Mouse (Mus musculus): ENCODE measurements around the gene Glt8d2.
"Not testable (repeated sequence)": the region's sequence is repeated elsewhere in the genome, so short reads cannot be mapped to it uniquely, and the experiment has no call there.

Glt8d2 gene

DNA sequence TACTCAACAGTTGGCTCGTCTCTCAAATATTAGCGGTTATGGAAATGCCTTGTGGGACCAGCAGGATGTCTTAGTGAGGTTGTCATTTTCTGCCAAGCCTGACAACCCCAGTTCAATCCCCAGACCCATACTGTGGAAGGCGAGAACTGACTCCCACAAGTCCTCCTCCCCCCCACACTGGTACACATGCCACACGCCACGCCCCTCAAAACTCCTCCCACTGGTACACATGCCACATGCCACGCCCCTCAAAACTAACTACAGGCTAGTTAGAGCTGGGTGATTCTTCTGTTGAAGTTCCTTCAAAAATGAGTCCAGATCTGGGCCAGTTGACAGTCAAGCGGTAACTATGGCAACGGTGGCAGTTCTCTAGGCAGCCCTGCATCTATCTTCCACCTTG lies 44.4 kb downstream of the Glt8d2 start:
- DNase-seq (ENCODE audit: low read depth, low spot score): no peak

DNA sequence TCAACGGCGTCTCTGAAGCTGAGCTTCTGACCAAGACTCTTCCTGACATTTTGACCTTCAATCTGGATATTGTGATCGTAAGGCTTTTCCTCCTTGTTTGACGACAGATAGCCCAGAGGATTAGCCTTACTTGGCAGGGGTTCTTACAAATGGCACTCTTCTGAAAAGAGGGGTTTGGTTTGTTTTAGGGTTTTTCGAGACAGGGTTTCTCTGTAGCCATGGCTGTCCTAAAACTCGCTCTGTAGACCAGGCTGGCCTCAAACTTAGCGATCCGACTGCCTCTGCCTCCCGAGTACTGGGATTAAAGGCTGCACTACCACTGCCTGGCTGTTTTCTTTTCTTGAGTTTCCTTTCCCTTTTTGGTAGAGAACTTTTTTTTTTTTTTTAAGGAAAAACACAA lies 49.0 kb downstream of the Glt8d2 start:
- no peak for DNase-seq (ENCODE audit: low read depth, low spot score)

GRCm38 (mm10) chr10:82639032-82639698 lies 51.3 kb downstream of the Glt8d2 start:
- DNase-seq (ENCODE audit: low read depth, low spot score): no peak

DNA sequence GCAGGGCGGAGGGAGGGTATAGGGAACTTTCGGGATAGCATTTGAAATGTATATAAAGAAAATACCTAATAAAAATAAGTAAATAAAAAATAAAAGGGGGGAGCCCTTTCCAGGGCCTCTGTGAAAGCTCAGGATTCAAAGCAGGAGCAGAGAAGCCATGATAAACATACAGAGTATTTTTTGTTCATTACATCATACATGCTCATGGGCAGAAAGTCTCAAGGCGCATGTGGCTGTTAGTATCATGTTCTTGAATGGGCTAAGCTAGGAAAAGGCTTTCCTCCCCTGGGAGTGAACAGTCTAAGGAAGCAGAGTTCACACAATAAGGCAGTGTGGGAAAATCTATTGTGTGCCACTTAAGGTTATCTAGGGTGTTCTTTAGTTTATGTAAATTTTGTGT lies 54.1 kb downstream of the Glt8d2 start:
- no peak for DNase-seq (ENCODE audit: low read depth, low spot score)

- DNase-seq (ENCODE audit: low read depth, low spot score): no peak
Measured at GRCm38 (mm10) chr10:82634348-82634747, 56.1 kb downstream of the Glt8d2 start.

DNA sequence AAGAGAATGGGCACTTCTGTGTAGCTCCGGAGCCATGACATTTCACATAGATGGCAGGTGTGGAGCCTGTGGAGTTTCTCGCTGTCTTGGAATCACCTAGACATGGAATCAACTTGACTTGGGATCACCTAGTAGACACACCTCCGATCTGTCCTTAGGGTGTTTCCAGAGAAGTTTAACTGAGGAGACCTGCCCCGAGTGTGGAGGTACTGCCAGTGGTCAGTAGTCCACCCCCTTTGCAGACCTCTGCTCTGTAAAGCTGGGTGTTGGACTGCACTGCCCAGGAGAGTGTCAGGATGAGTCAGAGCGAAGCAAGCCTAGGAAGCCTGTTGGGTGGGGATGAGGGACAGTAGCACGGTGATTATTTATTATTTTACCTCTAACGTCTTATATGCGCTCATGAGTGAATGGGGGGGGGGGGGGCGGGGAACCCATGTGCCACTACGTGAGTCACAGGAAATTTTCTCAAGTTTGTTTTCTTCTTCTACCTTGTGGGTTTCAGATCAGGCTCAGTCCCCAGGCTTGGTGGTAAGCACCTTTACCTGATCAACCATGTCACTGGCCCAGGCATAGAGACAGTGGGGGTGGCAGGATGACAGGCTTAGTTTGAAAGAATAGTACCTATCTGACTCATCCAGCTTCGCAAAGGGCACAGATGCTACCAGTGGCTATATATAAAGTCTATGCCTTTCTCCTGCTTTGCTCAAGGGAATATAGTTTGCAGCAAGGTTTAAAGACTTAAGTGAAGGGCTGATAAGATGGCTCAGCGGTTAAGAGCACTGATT lies 57.8 kb downstream of the Glt8d2 start:
- no peak for DNase-seq (ENCODE audit: low read depth, low spot score)

DNA sequence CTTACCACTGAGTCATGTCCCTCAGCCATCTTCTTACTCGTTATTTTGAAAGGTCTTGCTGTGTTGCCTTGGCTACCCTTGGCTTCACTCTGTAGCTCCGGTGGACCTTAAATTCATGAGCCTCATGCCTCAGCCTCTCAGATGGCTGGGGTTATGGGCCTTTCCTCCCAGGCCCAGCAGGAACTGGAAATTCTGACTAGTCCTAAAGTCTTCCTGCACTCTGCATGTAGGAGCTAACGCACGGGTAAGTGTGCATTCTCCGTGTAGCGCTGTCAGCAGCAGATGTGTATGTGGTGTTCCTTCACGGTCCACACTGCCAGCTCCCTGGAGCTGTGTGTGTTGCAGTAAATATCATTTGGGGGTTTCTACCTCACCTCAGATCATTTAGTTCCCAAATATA lies 59.3 kb downstream of the Glt8d2 start:
- DNase-seq (ENCODE audit: low read depth, low spot score): no peak

GRCm38 (mm10) chr10:82630497-82630896 lies 60.0 kb downstream of the Glt8d2 start:
- no peak for DNase-seq (ENCODE audit: low read depth, low spot score)

DNA sequence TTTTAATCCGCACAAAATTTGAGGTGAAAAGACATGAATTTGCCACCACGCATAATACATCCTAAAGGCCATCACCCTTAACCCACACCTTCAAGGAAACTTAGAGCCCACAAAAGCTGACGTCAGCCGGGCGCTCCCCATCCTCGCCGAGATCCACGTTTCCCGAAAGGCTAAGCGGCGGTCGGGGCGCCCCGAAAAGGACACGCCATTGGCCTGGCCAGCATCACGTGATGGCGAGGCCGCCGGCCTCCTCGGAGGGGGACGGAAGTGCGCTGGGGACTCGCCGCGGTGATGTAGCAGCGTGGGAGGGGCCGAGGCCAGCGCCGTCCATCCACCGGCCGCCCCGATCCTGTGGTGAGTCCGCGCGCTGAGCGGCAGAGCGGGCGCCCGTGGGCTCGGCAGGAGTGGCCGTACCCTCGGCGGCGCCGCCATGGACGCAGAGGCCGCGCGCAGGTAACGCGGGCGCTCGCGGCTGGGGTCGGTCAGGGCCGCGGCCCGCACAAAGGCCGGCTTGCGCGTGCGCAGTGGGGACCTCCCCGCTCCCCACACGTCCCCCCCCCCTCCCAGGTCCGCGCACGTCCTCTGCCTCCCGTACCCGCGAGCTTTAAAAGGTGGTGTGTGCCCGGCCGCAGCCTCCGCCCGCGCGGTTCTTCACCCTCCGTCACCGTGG lies 60.7 kb downstream of the Glt8d2 start, which contains the start of gene Tdg:
Tdg (plus strand) TSS at position 243 of the 670 bp plus-strand sequence.
- peak; percentile 90 for DNase-seq (ENCODE audit: low read depth, low spot score)

- no peak for DNase-seq (ENCODE audit: low read depth, low spot score)
Measured at GRCm38 (mm10) chr10:82629111-82629585, 61.3 kb downstream of the Glt8d2 start.

DNA sequence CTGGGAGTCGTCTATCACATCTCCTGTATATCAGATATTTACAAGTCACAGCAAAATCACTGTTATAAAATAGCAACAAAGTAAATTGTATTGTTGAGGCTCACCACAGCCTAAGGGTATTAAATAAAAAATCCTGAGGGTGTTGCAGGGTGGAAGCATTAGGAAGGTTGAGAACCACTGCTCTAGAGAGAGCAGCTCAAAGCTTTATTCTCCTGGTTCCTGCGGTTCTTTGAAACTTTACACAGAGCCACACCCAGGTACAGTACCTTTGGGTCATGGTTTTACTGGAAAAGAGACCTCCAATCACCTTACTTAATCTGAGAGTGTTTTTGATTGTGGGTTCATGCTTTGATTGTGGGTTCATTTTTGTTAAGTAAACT lies 66.9 kb downstream of the Glt8d2 start:
- DNase-seq (ENCODE audit: low read depth, low spot score): not testable (repeated sequence)

DNA sequence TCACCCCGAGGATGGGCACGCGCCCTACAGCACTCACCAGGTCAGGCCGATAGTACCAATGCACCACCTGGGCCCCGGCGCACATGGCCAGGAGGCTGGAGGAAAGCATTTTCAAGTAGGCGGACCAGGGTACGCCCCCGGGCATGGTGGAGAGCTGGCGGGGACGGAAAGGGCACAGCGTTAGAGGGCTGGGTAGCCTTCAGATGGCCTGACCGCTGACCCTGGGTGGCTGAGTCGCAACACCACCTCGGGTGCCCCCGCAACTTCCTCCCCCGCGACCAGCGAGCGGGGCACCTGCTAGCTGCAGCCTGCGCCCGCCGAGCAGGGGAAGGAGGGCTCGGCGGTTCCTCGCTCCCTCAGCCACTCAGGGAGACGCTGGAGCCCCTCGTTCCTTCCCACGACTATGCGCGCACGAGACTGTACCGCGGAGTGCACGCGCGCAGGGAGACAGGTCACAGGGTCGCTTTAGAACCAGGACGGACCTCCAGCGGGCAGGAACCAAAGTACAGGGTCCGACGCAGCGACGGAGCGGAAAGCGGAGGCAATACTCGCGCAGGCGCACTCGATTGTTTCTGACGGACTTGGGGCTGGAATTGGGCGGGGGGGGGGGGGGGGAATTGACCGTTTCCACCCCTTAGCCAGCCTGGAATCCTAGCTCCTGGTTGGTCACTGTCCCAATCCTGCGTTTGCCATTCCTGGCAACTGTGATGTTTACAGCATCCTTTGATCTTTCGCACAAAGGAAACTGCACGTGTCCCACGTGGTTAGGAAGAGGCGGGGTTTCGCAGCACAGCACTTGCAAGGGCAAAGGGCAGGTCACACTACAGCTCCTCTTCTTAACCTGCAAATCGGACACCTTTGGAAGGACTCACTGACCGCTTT lies 67.5 kb downstream of the Glt8d2 start, which contains the start of gene 1190007I07Rik:
1190007I07Rik (minus strand) TSS at position 558 of the 882 bp plus-strand sequence.
- DNase-seq (ENCODE audit: low read depth, low spot score): peak; percentile 78

DNA sequence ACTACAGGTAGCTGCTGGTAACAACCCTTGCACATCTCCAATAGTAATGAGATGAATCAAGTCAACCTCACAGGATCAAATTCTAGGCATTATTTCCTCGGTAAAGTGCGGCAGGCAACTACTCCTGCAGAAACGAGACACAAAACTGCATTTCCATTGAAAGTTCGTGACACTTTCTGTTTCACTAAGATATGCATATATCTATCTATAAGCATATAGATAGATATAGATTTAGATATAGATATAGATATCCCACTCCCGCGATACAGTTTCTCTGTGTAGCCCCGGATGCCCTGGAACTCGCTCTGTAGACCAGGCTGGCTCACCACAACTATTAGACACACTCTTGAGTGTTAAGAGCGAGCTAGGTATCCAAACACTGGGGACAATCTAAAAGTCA lies 68.2 kb downstream of the Glt8d2 start:
- DNase-seq (ENCODE audit: low read depth, low spot score): no peak

Data from embryo, embryonic 11.5 days (tissue).